Mouse (Mus musculus) forebrain, embryonic 15.5 days (tissue): ENCODE measurements at regions not wholly inside any gene's neighbourhood (a gene's known extent, or its start where the extent isn't known, plus 50 kb on each side); places are given as distances from the start of the nearest gene placed in this dataset.
"Not testable (repeated sequence)": the region's sequence is repeated elsewhere in the genome, so short reads cannot be mapped to it uniquely, and the experiment has no call there.

Source experiments
- ATAC-seq: fragments of 200-750 bp; cut with Nextera tagmentation; replicated peaks from 2 replicates; pipeline ENCODE4 v1.8.0; 2017; ENCODE audit warnings: mild to moderate bottlenecking, moderate TSS enrichment, moderate library complexity
- H3K27ac ChIP-seq: fragments of 300-500 bp; sonication (generic); replicated peaks from 2 replicates; pipeline ENCODE4 v1.5.1; 2015; ENCODE audit warnings: mild to moderate bottlenecking, inconsistent platforms
- H3K27me3 ChIP-seq: fragments of 300-500 bp; sonication (generic); 2 replicates; pipeline ENCODE4 v1.6.1; 2015; ENCODE audit warnings: inconsistent platforms
- H3K36me3 ChIP-seq: fragments of 300-500 bp; sonication (generic); 2 replicates; pipeline ENCODE4 v1.6.1; 2015; ENCODE audit warnings: mild to moderate bottlenecking, inconsistent platforms
- H3K4me1 ChIP-seq: fragments of 300-500 bp; sonication (generic); 2 replicates; pipeline ENCODE4 v1.6.1; 2015; ENCODE audit warnings: inconsistent platforms
- H3K4me2 ChIP-seq: fragments of 300-500 bp; sonication (generic); replicated peaks from 2 replicates; pipeline ENCODE4 v1.6.1; 2015; ENCODE audit warnings: mild to moderate bottlenecking, inconsistent platforms
- H3K4me3 ChIP-seq: fragments of 300-500 bp; sonication (generic); 2 replicates; pipeline ENCODE4 v1.5.1; 2015; ENCODE audit warnings: mild to moderate bottlenecking, inconsistent platforms
- H3K9ac ChIP-seq: fragments of 300-500 bp; sonication (generic); replicated peaks from 2 replicates; pipeline ENCODE4 v1.6.1; 2015; ENCODE audit warnings: mild to moderate bottlenecking, inconsistent platforms
- H3K9me3 ChIP-seq: fragments of 300-500 bp; sonication (generic); 2 replicates; pipeline ENCODE4 v1.6.1; 2016; ENCODE audit warnings: inconsistent platforms
- WGBS: fragments of 180-500 bp; shearing (Covaris S2); methylation state at CpG from one replicate; pipeline ENCODE4 v1.1.7; 2015; ENCODE audit warnings: mixed read lengths; 5-methylcytosine and 5-hydroxymethylcytosine counted together

DNA sequence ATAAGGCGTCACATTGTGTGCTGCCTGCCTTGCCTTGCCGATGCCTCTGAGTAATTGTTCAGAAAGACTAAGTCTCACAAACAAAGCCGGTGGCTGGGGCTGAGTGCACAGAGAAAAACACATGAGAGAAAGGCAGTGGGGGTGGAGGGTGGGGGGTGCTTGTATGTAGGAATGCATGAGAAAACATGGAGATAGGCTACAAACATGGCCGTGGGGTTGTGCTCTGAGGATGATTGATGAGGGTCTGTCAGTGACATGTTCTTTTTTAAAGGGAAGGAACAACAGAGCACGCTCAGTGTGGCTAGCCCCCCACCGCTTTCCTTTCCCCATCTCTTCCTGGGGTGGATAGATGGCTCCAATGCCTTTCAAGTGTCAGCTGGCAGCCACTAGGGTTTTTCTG, 304.8 kb downstream of the Nkx6-1 start:
- no peak overlapping the region for H3K4me2 ChIP-seq
- no peak overlapping the region for H3K27ac ChIP-seq
- no peak overlapping the region for H3K9ac ChIP-seq
- H3K4me1 ChIP-seq = no peaks in the 10 kb centered on the region
- WGBS = 42% methylated on average over 6 of the region's 6 CpGs
- ATAC-seq = no peak
- H3K9me3 ChIP-seq = no peaks in the 10 kb centered on the region
- no peak overlapping the region for H3K4me3 ChIP-seq
- no peaks in the 10 kb centered on the region for H3K36me3 ChIP-seq
- H3K27me3 ChIP-seq = no peaks in the 10 kb centered on the region

DNA sequence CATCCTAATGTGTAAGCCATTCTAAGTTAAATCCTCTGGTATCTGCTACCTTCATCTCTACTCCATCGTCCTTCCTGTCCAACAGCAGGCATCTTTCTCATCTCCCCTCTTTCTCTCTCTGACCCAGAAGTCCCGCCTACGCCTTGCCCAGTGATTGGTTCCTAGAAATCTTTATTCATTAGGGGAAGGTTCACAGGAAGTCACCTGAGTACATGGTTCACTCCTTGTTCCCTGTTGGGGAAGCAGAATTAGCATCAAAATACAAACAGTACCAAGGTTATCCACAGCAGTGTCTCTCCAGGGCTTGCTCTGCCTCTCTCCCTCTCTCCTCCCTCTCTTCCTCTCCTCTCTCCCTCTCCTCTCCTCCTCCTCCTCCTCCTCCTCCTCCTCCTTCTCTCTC, 319.4 kb downstream of the Nkx6-1 start:
- Histone ChIP-seq H3K9me3 (no peaks in the 10 kb centered on the region), H3K4me1 (no peaks in the 10 kb centered on the region), H3K27me3 (no peaks in the 10 kb centered on the region), H3K36me3 (no peaks in the 10 kb centered on the region), H3K27ac (no peak overlapping the region), H3K4me3 (no peak overlapping the region), H3K4me2 (no peak overlapping the region), H3K9ac (no peak overlapping the region)
- 82% methylated on average over 3 of the region's 3 CpGs for WGBS
- ATAC-seq = no peak

GRCm38 (mm10) chr5:101336361-101336760, 328.4 kb downstream of the Nkx6-1 start:
- WGBS = 78% methylated on average over 1 of the region's 1 CpGs

GRCm38 (mm10) chr5:101331825-101332224, 333.0 kb downstream of the Nkx6-1 start:
- H3K9ac ChIP-seq = no peak overlapping the region
- H3K27me3 ChIP-seq = no peaks in the 10 kb centered on the region
- no peaks in the 10 kb centered on the region for H3K36me3 ChIP-seq
- no peaks in the 10 kb centered on the region for H3K4me1 ChIP-seq
- no peak overlapping the region for H3K4me3 ChIP-seq
- H3K4me2 ChIP-seq = no peak overlapping the region
- no peak for ATAC-seq
- no peak overlapping the region for H3K27ac ChIP-seq
- WGBS = 85% methylated on average over 10 of the region's 10 CpGs
- no peaks in the 10 kb centered on the region for H3K9me3 ChIP-seq

More at GRCm38 (mm10) chr5:101336361-101336760, 328.4 kb downstream of the Nkx6-1 start:
- H3K4me3 ChIP-seq, ATAC-seq, H3K4me2 ChIP-seq, H3K36me3 ChIP-seq, H3K27ac ChIP-seq, H3K27me3 ChIP-seq, H3K4me1 ChIP-seq, H3K9me3 ChIP-seq, H3K9ac ChIP-seq: not testable (repeated sequence)

DNA sequence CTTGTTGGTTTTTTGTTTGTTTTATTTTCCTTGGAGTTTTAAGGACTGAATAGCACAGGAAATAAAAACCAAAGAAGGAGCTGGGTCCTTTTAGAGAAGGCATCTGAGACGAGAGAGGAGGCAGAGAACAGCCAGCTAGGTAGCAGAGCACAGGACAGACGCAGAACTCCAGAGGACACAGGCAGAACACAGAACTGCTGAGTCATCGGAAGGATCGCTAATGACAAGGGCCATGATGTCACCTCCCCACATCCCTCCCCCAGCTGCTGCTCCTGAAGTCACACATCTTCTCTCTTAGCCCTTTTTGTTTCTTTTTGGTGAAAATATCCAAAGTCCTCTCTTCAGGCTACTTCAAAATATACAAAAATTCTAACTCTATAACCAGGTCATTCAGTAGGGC, 338.7 kb downstream of the Nkx6-1 start:
- Histone ChIP-seq H3K36me3 (no peaks in the 10 kb centered on the region), H3K9ac (no peak overlapping the region), H3K9me3 (no peaks in the 10 kb centered on the region), H3K27ac (no peak overlapping the region), H3K4me1 (peaks cover 6% of the 10 kb centered on the region; the same call in 1 of the 2 replicates), H3K27me3 (peaks cover 26% of the 10 kb centered on the region), H3K4me3 (no peak overlapping the region), H3K4me2 (no peak overlapping the region)
- WGBS = 78% methylated on average over 4 of the region's 4 CpGs
- no peak for ATAC-seq

DNA sequence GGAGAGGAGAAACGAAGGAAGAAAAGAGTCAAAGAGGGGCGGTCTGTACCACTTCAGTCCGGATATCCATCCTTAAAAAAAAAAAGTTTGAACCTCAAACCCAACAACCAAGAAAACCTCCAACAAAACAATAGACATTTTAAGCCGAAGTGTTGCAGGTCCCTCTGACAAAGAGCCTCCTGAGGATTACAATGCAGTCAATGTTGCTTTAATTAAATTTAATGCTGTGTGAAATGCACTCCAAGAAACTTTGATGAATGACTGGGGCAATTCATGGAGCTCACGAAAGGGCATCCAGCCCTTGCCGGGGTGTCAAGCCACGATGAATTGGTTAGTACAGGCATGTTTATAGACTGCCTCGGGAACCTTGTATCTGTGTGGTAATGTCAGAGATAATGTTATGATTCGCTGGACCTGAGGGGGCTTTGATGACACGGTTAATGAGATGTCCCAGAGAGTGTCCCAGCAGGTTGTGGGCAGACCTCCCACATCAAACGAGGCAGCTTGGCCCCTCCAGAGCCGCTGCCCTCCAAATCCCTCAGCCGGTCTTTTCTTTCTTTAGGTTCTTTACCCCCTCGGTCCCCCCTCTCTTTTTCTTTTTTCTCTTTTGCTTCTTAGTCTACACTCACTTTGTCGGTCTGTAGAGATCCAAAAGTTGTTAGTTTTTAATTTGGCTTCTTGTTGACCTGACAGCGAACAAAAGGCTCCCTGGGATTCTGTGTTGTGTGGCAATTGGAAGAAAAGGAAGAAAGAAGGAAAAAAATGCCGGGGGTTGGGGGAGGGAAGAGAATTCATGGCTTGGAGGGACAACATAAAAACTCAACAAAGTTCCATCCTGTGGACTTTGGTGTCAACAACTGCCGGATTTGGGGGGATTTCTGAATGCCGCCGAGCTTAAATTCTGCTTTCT, 341.5 kb downstream of the Nkx6-1 start:
- Histone ChIP-seq H3K27ac (no peak overlapping the region), H3K9me3 (no peaks in the 10 kb centered on the region), H3K27me3 (peaks cover 26% of the 10 kb centered on the region), H3K9ac (no peak overlapping the region), H3K4me1 (peaks cover 6% of the 10 kb centered on the region; the same call in 1 of the 2 replicates), H3K4me3 (no peak overlapping the region), H3K36me3 (no peaks in the 10 kb centered on the region), H3K4me2 (no peak overlapping the region)
- no peak; the same call in 1 of the 2 replicates for ATAC-seq
- 2% methylated on average over 20 of the region's 20 CpGs for WGBS

DNA sequence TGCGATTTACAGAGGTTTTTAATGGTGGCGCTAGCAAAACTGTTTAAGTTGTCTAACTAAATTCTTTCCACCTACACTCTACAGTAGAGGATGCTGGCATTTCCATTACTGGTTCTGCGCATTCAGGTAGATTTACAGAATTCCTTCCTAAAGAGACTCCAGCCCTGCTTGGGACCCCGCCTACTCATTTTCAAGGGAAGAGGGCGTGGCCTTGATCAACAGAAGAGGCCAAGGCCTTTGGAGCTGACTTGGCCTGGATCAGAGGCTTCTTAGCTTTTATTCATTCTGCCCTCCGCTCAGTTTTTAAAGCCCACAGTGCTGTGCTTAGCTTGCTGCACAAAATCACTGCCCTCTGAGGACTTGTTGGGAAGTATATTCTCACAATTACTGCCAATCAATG, 364.8 kb downstream of the Nkx6-1 start:
- no peak overlapping the region for H3K4me2 ChIP-seq
- H3K9ac ChIP-seq = no peak overlapping the region
- H3K27me3 ChIP-seq = no peaks in the 10 kb centered on the region
- no peak overlapping the region for H3K27ac ChIP-seq
- H3K9me3 ChIP-seq = no peaks in the 10 kb centered on the region
- no peaks in the 10 kb centered on the region for H3K36me3 ChIP-seq
- no peak for ATAC-seq
- H3K4me3 ChIP-seq = no peak overlapping the region
- 84% methylated on average over 6 of the region's 6 CpGs for WGBS
- 0 out of 2 replicates have a peak, but pooled peaks cover 3% of the 10 kb centered on the region for H3K4me1 ChIP-seq

- no peak overlapping the region for H3K9ac ChIP-seq
- H3K9me3 ChIP-seq = no peaks in the 10 kb centered on the region
- 82% methylated on average over 4 of the region's 4 CpGs for WGBS
- no peak overlapping the region for H3K4me3 ChIP-seq
- H3K27me3 ChIP-seq = no peaks in the 10 kb centered on the region
- no peaks in the 10 kb centered on the region for H3K36me3 ChIP-seq
- no peak for ATAC-seq
- H3K27ac ChIP-seq = no peak overlapping the region
- no peak overlapping the region for H3K4me2 ChIP-seq
- H3K4me1 ChIP-seq = 0 out of 2 replicates have a peak, but pooled peaks cover 3% of the 10 kb centered on the region
Measured at GRCm38 (mm10) chr5:101298411-101298810, 366.4 kb downstream of the Nkx6-1 start.

- Histone ChIP-seq H3K4me1 (0 out of 2 replicates have a peak, but pooled peaks cover 3% of the 10 kb centered on the region), H3K9me3 (no peaks in the 10 kb centered on the region), H3K27ac (no peak overlapping the region), H3K4me2 (no peak overlapping the region), H3K9ac (no peak overlapping the region), H3K4me3 (no peak overlapping the region), H3K36me3 (no peaks in the 10 kb centered on the region), H3K27me3 (no peaks in the 10 kb centered on the region)
- WGBS = 64% methylated on average over 5 of the region's 5 CpGs
- no peak for ATAC-seq
Measured at GRCm38 (mm10) chr5:101297511-101298102, 367.2 kb downstream of the Nkx6-1 start.

DNA sequence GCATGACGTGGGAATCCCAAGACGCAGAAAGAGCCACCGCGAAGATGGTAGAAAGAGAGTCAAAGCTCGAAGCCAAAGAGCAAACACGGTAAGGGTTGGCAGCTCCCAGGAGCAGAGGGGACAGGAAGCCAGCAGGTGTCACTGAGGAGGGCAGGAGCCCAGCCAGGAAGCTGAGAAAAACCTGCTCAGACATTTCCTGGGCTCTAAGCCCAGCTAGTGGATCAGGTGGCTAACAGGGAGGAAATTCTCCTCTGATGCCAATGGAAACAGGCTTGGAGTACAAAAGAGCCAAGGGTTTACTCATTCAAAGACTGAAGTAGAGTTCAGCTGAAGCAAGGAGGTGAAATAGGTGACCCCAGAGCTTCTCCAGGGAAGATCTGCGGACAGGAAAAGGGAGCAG, 368.9 kb downstream of the Nkx6-1 start:
- Histone ChIP-seq H3K9ac (no peak overlapping the region), H3K4me2 (no peak overlapping the region), H3K27me3 (no peaks in the 10 kb centered on the region), H3K9me3 (no peaks in the 10 kb centered on the region), H3K4me1 (0 out of 2 replicates have a peak, but pooled peaks cover 3% of the 10 kb centered on the region), H3K36me3 (no peaks in the 10 kb centered on the region), H3K4me3 (no peak overlapping the region), H3K27ac (no peak overlapping the region)
- ATAC-seq = no peak
- 63% methylated on average over 7 of the region's 7 CpGs for WGBS

DNA sequence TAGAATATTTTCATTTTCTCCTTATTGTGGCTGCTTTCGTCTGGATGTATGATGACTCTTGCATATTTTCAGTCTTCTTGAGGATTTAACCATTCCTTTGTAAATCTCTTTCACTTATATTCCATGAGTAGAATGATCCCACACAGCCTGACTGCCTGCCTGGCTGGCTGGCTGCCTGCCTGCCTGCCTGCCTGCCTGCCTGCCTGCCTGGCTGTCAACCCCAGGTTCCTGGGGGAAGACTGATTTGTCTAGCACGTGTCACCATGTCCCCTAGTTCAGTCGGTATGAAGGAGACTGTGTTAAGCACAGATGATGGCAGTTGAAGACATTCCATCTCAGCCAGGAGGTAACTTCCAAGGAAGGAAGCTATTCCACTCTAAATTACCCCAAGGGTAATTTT, 370.8 kb downstream of the Nkx6-1 start:
- Histone ChIP-seq H3K9ac (no peak overlapping the region), H3K4me3 (no peak overlapping the region), H3K36me3 (no peaks in the 10 kb centered on the region), H3K4me1 (0 out of 2 replicates have a peak, but pooled peaks cover 3% of the 10 kb centered on the region), H3K27me3 (no peaks in the 10 kb centered on the region), H3K4me2 (no peak overlapping the region), H3K9me3 (no peaks in the 10 kb centered on the region), H3K27ac (no peak overlapping the region)
- no peak for ATAC-seq
- WGBS = 62% methylated on average over 3 of the region's 3 CpGs

- Histone ChIP-seq H3K9me3 (no peaks in the 10 kb centered on the region), H3K27me3 (no peaks in the 10 kb centered on the region), H3K4me3 (no peak overlapping the region), H3K36me3 (no peaks in the 10 kb centered on the region), H3K4me1 (no peaks in the 10 kb centered on the region), H3K27ac (no peak overlapping the region), H3K9ac (no peak overlapping the region), H3K4me2 (no peak overlapping the region)
- WGBS = 61% methylated on average over 6 of the region's 6 CpGs
- no peak for ATAC-seq
Measured at GRCm38 (mm10) chr5:101288358-101288757, 376.4 kb downstream of the Nkx6-1 start.
